Mouse (Mus musculus): ENCODE results near the gene Gm21060. TPM values are rescaled to one million over a fixed set of nuclear protein-coding genes. Genes with fewer than 3 reads are reported as not detected.

Gm21060 gene
- polyA plus RNA-seq (2015; fragmentation: Nextera tagmentation; extraction: Ambion mirVana): not detected in 2 replicates

GRCm38 (mm10) chr19:61296969-61297368 lies at the start of gene Gm21060:
Gene Gm21060 (minus strand): TSS chr19:61297069.

Other genes starting within 250 kb of the Gm21060 start
- 25.1 and 28.8 TPM in 2 replicates for gene Zfp950, start 156.2 kb downstream of the Gm21060 start, polyA plus RNA-seq (2015; fragmentation: Nextera tagmentation; extraction: Ambion mirVana)
- 0.22 TPM in 1 of 2 replicates, not detected in the other for gene Gm7102, start 120.8 kb downstream of the Gm21060 start, polyA plus RNA-seq (2015; fragmentation: Nextera tagmentation; extraction: Ambion mirVana)
- not detected in 2 replicates for gene Gm6020, start 113.2 kb downstream of the Gm21060 start, polyA plus RNA-seq (2015; fragmentation: Nextera tagmentation; extraction: Ambion mirVana)
- gene Csf2ra, start 68.6 kb downstream of the Gm21060 start, polyA plus RNA-seq (2015; fragmentation: Nextera tagmentation; extraction: Ambion mirVana): 29.4 and 48.9 TPM in 2 replicates

Data from spleen, postnatal 0 days (tissue).